Mouse (Mus musculus) limb, embryonic 13.5 days (tissue): Measurements from ENCODE around the gene Rhag. TPM values are rescaled to one million over a fixed set of nuclear protein-coding genes. Genes with fewer than 3 reads are reported as not detected.

Experiments used
- ATAC-seq: fragments of 200-750 bp; cut with Nextera tagmentation; 2 replicates; pipeline ENCODE4 v1.8.0; 2017; ENCODE audit warnings: low read depth, moderate number of reproducible peaks, moderate TSS enrichment; ENCODE audit not compliant: low FRiP score
- H3K27ac ChIP-seq: fragments of 300-500 bp; sonication (generic); 2 replicates; pipeline ENCODE4 v1.5.1; 2015; ENCODE audit warnings: inconsistent platforms, mild to moderate bottlenecking, moderate library complexity
- H3K27me3 ChIP-seq: fragments of 300-500 bp; sonication (generic); 2 replicates; pipeline ENCODE4 v1.6.1; 2015; ENCODE audit warnings: mild to moderate bottlenecking, inconsistent platforms
- H3K36me3 ChIP-seq: fragments of 300-500 bp; sonication (generic); 2 replicates; pipeline ENCODE4 v1.6.1; 2015; ENCODE audit warnings: inconsistent platforms, mild to moderate bottlenecking, moderate library complexity
- H3K4me1 ChIP-seq: fragments of 300-500 bp; sonication (generic); 2 replicates; pipeline ENCODE4 v1.6.1; 2015; ENCODE audit warnings: inconsistent platforms
- H3K4me2 ChIP-seq: fragments of 300-500 bp; sonication (generic); replicated peaks from 2 replicates; pipeline ENCODE4 v1.6.1; 2015; ENCODE audit warnings: inconsistent platforms, mild to moderate bottlenecking, moderate library complexity
- H3K4me3 ChIP-seq: fragments of 300-500 bp; sonication (generic); 2 replicates; pipeline ENCODE4 v1.5.1; 2015; ENCODE audit warnings: moderate library complexity, mild to moderate bottlenecking, inconsistent platforms
- H3K9ac ChIP-seq: fragments of 300-500 bp; sonication (generic); 2 replicates; pipeline ENCODE4 v1.6.1; 2015; ENCODE audit warnings: mild to moderate bottlenecking, inconsistent platforms
- H3K9me3 ChIP-seq: fragments of 300-500 bp; sonication (generic); 2 replicates; pipeline ENCODE4 v1.6.1; 2016; ENCODE audit warnings: inconsistent platforms
- WGBS: fragments of 180-500 bp; shearing (Covaris S2); methylation state at CpG from one replicate; pipeline ENCODE4 v1.1.7; 2015; 5-methylcytosine and 5-hydroxymethylcytosine counted together
- polyA plus RNA-seq: library from polyadenylated mRNA; unstranded; fragments of >200 nt; fragmentation: Nextera tagmentation; extraction: Ambion mirVana; gene quantifications from 2 replicates; pipeline ENCODE4 v1.2.1, GENCODE M21; 2015

Rhag gene
- polyA plus RNA-seq, 1 experiment from 2014 or later, result 0.45 TPM

DNA sequence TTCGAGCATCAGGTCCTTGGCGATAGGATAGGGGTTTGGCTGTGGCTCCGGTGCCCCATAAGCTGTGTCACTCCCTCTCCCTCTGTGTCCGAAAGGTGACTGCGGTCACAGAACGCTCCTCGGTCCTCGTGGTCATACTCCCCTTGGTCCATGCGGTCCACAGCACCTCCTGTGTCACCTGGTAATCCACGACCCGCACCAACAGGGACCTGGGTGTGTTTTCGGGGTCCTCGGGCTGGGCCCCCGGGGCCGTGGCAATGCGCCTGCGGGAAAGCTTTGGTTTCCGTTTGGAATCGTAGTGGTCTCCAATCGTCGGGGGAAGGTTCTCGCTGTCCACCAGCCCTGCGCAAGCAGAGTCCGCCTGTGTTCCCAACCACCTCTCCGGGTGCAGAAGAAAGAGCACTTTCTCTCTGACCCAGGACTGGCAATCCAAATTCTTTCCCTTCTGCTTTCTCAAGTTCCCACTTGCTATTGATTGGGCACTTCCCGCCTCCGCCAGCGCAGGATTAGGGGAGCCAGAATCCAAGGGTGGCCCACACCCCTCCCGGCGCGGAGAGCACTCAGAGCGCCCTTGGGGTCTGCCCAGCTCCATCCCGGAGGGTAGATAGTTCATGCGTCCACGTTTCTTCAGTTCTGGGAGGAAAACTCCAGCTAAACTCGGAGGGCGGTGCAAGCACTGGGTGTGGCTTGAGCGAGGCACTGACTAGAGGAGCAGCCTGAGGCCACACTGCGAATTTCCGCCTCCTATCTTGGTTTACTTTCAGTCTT is 69.2 kb downstream of the Rhag start, which contains the start of gene 9130008F23Rik:
9130008F23Rik (minus strand) TSS at position 636 of the 768 bp plus-strand sequence.
- H3K36me3 ChIP-seq, result no peaks in the 10 kb centered on the region
- WGBS, result under 1% methylated on average over 40 of the region's 40 CpGs
- peak; percentile 69 for ATAC-seq
- no peaks in the 10 kb centered on the region for H3K9me3 ChIP-seq
- no peaks in the 10 kb centered on the region for H3K27me3 ChIP-seq
- peak within 1 kb of the TSS; percentile 72 for H3K9ac ChIP-seq
- H3K4me3 ChIP-seq, result peak within 1 kb of the TSS; percentile 65
- peak within 1 kb of the TSS; percentile 89 for H3K4me2 ChIP-seq
- H3K27ac ChIP-seq, result peak within 1 kb of the TSS; percentile 61; the same call in 1 of the 2 replicates
- peaks cover 6% of the 10 kb centered on the region for H3K4me1 ChIP-seq

DNA sequence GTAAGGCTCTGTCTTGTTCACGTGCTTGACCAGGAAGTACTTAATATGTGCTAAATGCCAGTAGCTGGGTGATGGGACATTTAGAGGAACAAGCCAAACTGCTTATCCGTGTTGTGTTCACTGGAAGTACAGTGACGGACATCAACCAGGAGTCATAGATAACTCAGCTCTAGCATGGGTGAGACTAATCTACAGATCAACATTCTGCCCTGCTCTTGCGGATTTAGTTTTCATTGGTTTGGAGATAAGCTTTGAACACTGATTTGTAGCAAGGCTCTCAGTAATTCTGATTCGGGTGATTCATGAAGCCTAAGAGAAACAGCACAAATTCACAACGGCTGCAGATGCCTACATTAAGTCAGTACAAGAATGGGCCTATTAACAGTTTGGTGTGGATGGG is 71.2 kb downstream of the Rhag start:
- no peak overlapping the region for H3K4me3 ChIP-seq
- no peak for ATAC-seq
- WGBS, result 91% methylated on average over 6 of the region's 6 CpGs
- H3K27me3 ChIP-seq, result no peaks in the 10 kb centered on the region
- H3K4me2 ChIP-seq, result no peak overlapping the region
- H3K9me3 ChIP-seq, result no peaks in the 10 kb centered on the region
- no peak overlapping the region for H3K9ac ChIP-seq
- no peaks in the 10 kb centered on the region for H3K36me3 ChIP-seq
- H3K27ac ChIP-seq, result no peak overlapping the region
- H3K4me1 ChIP-seq, result peaks cover 6% of the 10 kb centered on the region

DNA sequence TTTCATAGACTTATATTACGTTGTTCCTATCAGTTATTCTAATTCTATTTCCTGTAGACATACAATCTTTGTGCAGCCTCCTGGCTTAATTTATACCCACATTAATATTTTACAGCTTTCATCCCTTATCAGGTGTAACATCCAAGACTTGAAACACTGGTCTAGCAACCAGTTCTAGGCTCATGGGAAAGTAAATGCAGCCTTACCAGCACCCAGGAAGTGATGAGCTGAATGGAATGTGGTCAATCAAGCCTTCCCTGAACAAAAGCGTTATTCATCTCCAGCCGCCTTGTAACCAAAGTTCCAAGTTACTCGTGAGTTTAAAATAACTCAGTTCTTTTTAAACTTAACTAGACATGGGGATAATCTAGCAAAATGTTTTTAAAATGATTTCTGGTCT is 74.2 kb downstream of the Rhag start:
- no peak for ATAC-seq
- Histone ChIP-seq H3K27me3 (no peaks in the 10 kb centered on the region), H3K9me3 (no peaks in the 10 kb centered on the region), H3K9ac (no peak overlapping the region), H3K4me3 (no peak overlapping the region), H3K4me2 (no peak overlapping the region), H3K36me3 (no peaks in the 10 kb centered on the region), H3K4me1 (no peaks in the 10 kb centered on the region), H3K27ac (no peak overlapping the region)
- 78% methylated on average over 4 of the region's 4 CpGs for WGBS

DNA sequence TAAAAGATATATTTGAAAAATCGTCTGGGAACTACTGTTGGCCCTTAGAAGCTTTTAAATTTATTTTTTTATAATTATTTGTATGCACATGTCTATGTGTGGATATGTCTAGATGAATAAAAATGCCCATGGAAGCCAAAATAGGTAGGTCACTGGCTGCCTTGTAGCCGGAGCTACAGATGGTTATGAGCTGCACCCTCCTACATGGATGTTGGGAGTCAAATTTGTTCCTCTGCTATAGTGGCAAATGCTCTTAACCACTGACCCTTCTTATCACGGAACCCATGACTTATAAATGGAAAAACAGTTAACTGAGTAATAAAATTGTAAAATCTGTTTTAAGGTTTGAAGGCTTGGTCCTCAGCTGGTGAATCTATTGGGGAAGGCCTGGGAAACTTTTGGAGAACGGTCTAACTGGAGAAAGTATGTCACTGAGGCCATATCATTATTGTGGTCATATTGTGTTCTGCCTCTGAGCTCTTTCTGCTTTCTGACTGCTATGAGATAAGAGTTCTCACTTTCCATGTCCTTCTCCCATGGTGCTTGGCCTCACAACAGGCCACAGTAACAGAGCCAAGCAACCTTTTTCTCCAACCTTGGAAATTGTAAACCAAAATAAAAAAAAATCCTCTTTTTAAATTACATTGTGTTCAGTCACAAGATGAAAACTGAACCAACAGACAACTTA is 77.1 kb downstream of the Rhag start:
- Histone ChIP-seq H3K27ac (no peak overlapping the region), H3K4me1 (no peaks in the 10 kb centered on the region), H3K27me3 (no peaks in the 10 kb centered on the region), H3K9me3 (no peaks in the 10 kb centered on the region), H3K36me3 (no peaks in the 10 kb centered on the region), H3K4me2 (no peak overlapping the region), H3K9ac (no peak overlapping the region), H3K4me3 (no peak overlapping the region)
- WGBS, result 70% methylated on average over 4 of the region's 4 CpGs
- no peak for ATAC-seq

Other genes starting within 250 kb of the Rhag start
- not detected in 2 replicates for gene Esp6, start 249.6 kb upstream of the Rhag start, polyA plus RNA-seq
- not detected in 2 replicates for gene Esp4, start 212.5 kb upstream of the Rhag start, polyA plus RNA-seq
- gene Esp3, start 179.1 kb upstream of the Rhag start, polyA plus RNA-seq, result not detected in 2 replicates
- not detected in 2 replicates for gene Esp1, start 84.0 kb upstream of the Rhag start, polyA plus RNA-seq
- not detected in 2 replicates for gene Crisp2, start 4.1 kb upstream of the Rhag start, polyA plus RNA-seq
- 1.9 and 3.0 TPM in 2 replicates for gene 9130008F23Rik, start 69.4 kb downstream of the Rhag start, polyA plus RNA-seq
- not detected in 2 replicates for gene Glyatl3, start 103.2 kb downstream of the Rhag start, polyA plus RNA-seq
- gene Mut, start 123.6 kb downstream of the Rhag start, polyA plus RNA-seq, result 34.5 and 35.8 TPM in 2 replicates
- gene Cenpq, start 123.9 kb downstream of the Rhag start, polyA plus RNA-seq, result 27.3 and 28.1 TPM in 2 replicates